Mouse (Mus musculus) gastrocnemius, postnatal 4 days (tissue): ENCODE measurements at regions not wholly inside any gene's neighbourhood (a gene's known extent, or its start where the extent isn't known, plus 50 kb on each side); places are given as distances from the start of the nearest gene placed in this dataset.
A peak's percentile ranks its signal among the peaks of the same experiment; 100 is the strongest.

Source experiments
- DNase-seq, 2 experiments: peaks; one replicate each; pipeline ENCODE4 v3.0.0; 2021 to 2022; ENCODE audit warnings: low spot score in 2 of 2, mixed read lengths in 2 of 2

- DNase-seq = no peak
Observed at GRCm38 (mm10) chr4:142397858-142398257, 158.7 kb upstream of the Kazn start.

GRCm38 (mm10) chr4:142392924-142393323, 153.7 kb upstream of the Kazn start:
- DNase-seq = peak in 1 of 2 experiments; percentile 49

- DNase-seq = no peak
Observed at GRCm38 (mm10) chr4:142390531-142391195, 151.5 kb upstream of the Kazn start.

GRCm38 (mm10) chr4:142388476-142388875, 149.3 kb upstream of the Kazn start:
- DNase-seq = no peak

- no peak for DNase-seq
Observed at GRCm38 (mm10) chr4:142381168-142381567, 142.0 kb upstream of the Kazn start.

- no peak for DNase-seq
Observed at GRCm38 (mm10) chr4:142378452-142378851, 139.3 kb upstream of the Kazn start.

GRCm38 (mm10) chr4:142367774-142368173, 128.6 kb upstream of the Kazn start:
- no peak for DNase-seq

- DNase-seq = no peak
Observed at GRCm38 (mm10) chr4:142362071-142362470, 122.9 kb upstream of the Kazn start.

- no peak for DNase-seq
Observed at GRCm38 (mm10) chr4:142358866-142359265, 119.7 kb upstream of the Kazn start.

- no peak for DNase-seq
Observed at GRCm38 (mm10) chr4:142355387-142355786, 116.2 kb upstream of the Kazn start.

GRCm38 (mm10) chr4:142353526-142353925, 114.3 kb upstream of the Kazn start:
- no peak for DNase-seq

- DNase-seq = no peak
Observed at GRCm38 (mm10) chr4:142351831-142352230, 112.6 kb upstream of the Kazn start.

- DNase-seq = no peak
Observed at GRCm38 (mm10) chr4:142350986-142351385, 111.8 kb upstream of the Kazn start.

GRCm38 (mm10) chr4:142348910-142349309, 109.7 kb upstream of the Kazn start:
- DNase-seq = peak in 1 of 2 experiments; percentile 33

- DNase-seq = no peak
Observed at GRCm38 (mm10) chr4:142342482-142343206, 103.4 kb upstream of the Kazn start.

GRCm38 (mm10) chr4:142341305-142341704, 102.1 kb upstream of the Kazn start:
- DNase-seq = peak in 1 of 2 experiments; percentile 24

- peak in 1 of 2 experiments; percentile 16 for DNase-seq
Observed at GRCm38 (mm10) chr4:142340057-142340456, 100.9 kb upstream of the Kazn start.

- DNase-seq = peak in 1 of 2 experiments; percentile 18
Observed at GRCm38 (mm10) chr4:142337701-142338100, 98.5 kb upstream of the Kazn start.

GRCm38 (mm10) chr4:142336943-142337342, 97.7 kb upstream of the Kazn start:
- no peak for DNase-seq

GRCm38 (mm10) chr4:142334084-142334483, 94.9 kb upstream of the Kazn start:
- no peak for DNase-seq

GRCm38 (mm10) chr4:142330599-142330998, 91.4 kb upstream of the Kazn start:
- DNase-seq = no peak

GRCm38 (mm10) chr4:142329600-142329999, 90.4 kb upstream of the Kazn start:
- no peak for DNase-seq

- DNase-seq = no peak
Observed at GRCm38 (mm10) chr4:142326511-142326910, 87.3 kb upstream of the Kazn start.
